Mouse (Mus musculus) megakaryocyte-erythroid progenitor cell, adult 5-6 weeks (primary cell): Measurements from ENCODE around the gene Prdm10. TPM values are rescaled to one million over a fixed set of nuclear protein-coding genes. Genes with fewer than 3 reads are reported as not detected.

Source experiments
- ATAC-seq: replicated peaks from 2 replicates; pipeline ENCODE4 v1.8.0; 2016; ENCODE audit warnings: mild to moderate bottlenecking, inconsistent platforms; ENCODE audit not compliant: severe bottlenecking, poor library complexity, low FRiP score, low TSS enrichment
- total RNA-seq, 2 experiments: library from RNA; stranded (forward) in 1 of 2; stranded (reverse) in 1 of 2; fragments of 200-1000, 215-1000 nt in 1 of 2; fragments of >200 nt in 1 of 2; fragmentation: Nextera tagmentation in 1 of 2; gene quantifications; 2 replicates each; pipeline ENCODE4 v1.2.3; 2014 to 2017

Gene Prdm10
- 14.0 and 20.2 TPM in 2 replicates for total RNA-seq (2014; fragmentation: Nextera tagmentation)
- 8.8 and 10.1 TPM in 2 replicates for total RNA-seq (2017)

- ATAC-seq: peak; percentile 79
Observed at GRCm38 (mm10) chr9:31280366-31281010, at the start of gene Prdm10. Gene Prdm10 (plus strand): TSS chr9:31280538.

GRCm38 (mm10) chr9:31235030-31235429, 45.3 kb upstream of the Prdm10 start:
- no peak; the same call in 1 of the 2 replicates for ATAC-seq

GRCm38 (mm10) chr9:31235489-31235888, 44.8 kb upstream of the Prdm10 start:
- no peak for ATAC-seq

- no peak for ATAC-seq
Observed at GRCm38 (mm10) chr9:31236079-31236478, 44.3 kb upstream of the Prdm10 start.

GRCm38 (mm10) chr9:31238526-31238925, 41.8 kb upstream of the Prdm10 start:
- no peak for ATAC-seq

GRCm38 (mm10) chr9:31239551-31239950, 40.8 kb upstream of the Prdm10 start:
- ATAC-seq: no peak

- no peak for ATAC-seq
Observed at GRCm38 (mm10) chr9:31240522-31241207, 39.7 kb upstream of the Prdm10 start.

GRCm38 (mm10) chr9:31241208-31241699, 39.1 kb upstream of the Prdm10 start:
- ATAC-seq: no peak

GRCm38 (mm10) chr9:31243306-31243938, 36.9 kb upstream of the Prdm10 start:
- peak; percentile 31 for ATAC-seq

- ATAC-seq: peak; percentile 56; the same call in 1 of the 2 replicates
Observed at GRCm38 (mm10) chr9:31243939-31244333, 36.4 kb upstream of the Prdm10 start.

- ATAC-seq: no peak
Observed at GRCm38 (mm10) chr9:31245006-31245405, 35.3 kb upstream of the Prdm10 start.

- no peak for ATAC-seq
Observed at GRCm38 (mm10) chr9:31246421-31246820, 33.9 kb upstream of the Prdm10 start.

GRCm38 (mm10) chr9:31247447-31248220, 32.7 kb upstream of the Prdm10 start:
- ATAC-seq: no peak

- ATAC-seq: peak; percentile 79
Observed at GRCm38 (mm10) chr9:31252182-31252799, 28.0 kb upstream of the Prdm10 start.

- no peak for ATAC-seq
Observed at GRCm38 (mm10) chr9:31253311-31253734, 27.0 kb upstream of the Prdm10 start.

- no peak for ATAC-seq
Observed at GRCm38 (mm10) chr9:31253866-31254696, 26.3 kb upstream of the Prdm10 start.

- peak; percentile 91 for ATAC-seq
Observed at GRCm38 (mm10) chr9:31254697-31255004, 25.7 kb upstream of the Prdm10 start.

GRCm38 (mm10) chr9:31255953-31256352, 24.4 kb upstream of the Prdm10 start:
- peak; percentile 9; the same call in 1 of the 2 replicates for ATAC-seq
